Mouse (Mus musculus) forebrain, embryonic 14.5 days (tissue): ENCODE results near the gene Cdc42ep3. TPM values are rescaled to one million over a fixed set of nuclear protein-coding genes. Genes with fewer than 3 reads are reported as not detected.

Source experiments
- ATAC-seq: fragments of 200-750 bp; cut with Nextera tagmentation; 2 replicates; pipeline ENCODE4 v1.8.0; 2017; ENCODE audit warnings: mild to moderate bottlenecking, moderate library complexity
- DNase-seq: peaks from one replicate; pipeline ENCODE4 v3.0.0-alpha.2; 2015; ENCODE audit warnings: low spot score
- H3K27ac ChIP-seq: fragments of 300-500 bp; sonication (generic); 2 replicates; pipeline ENCODE4 v1.5.1; 2014; ENCODE audit warnings: low read depth, mild to moderate bottlenecking, control low read depth, low read length, moderate library complexity
- H3K27me3 ChIP-seq: fragments of 300-500 bp; sonication (generic); replicated peaks from 2 replicates; pipeline ENCODE4 v1.6.1; 2014; ENCODE audit warnings: low read length, control low read depth, mixed read lengths; ENCODE audit not compliant: control insufficient read depth, insufficient read depth
- H3K36me3 ChIP-seq: fragments of 300-500 bp; sonication (generic); 2 replicates; pipeline ENCODE4 v1.6.1; 2014; ENCODE audit warnings: low read length, control low read depth; ENCODE audit not compliant: control insufficient read depth, insufficient read depth
- H3K4me1 ChIP-seq: fragments of 300-500 bp; sonication (generic); 2 replicates; pipeline ENCODE4 v1.6.1; 2014; ENCODE audit warnings: antibody characterized with exemption, low read length, control low read depth; ENCODE audit not compliant: control insufficient read depth, insufficient read depth
- H3K4me2 ChIP-seq: fragments of 300-500 bp; sonication (generic); 2 replicates; pipeline ENCODE4 v1.6.1; 2014; ENCODE audit warnings: mild to moderate bottlenecking, control low read depth, low read length
- H3K4me3 ChIP-seq: fragments of 300-500 bp; sonication (generic); 2 replicates; pipeline ENCODE4 v1.5.1; 2014; ENCODE audit warnings: low read depth, low read length, control low read depth
- H3K9ac ChIP-seq: fragments of 300-500 bp; sonication (generic); 2 replicates; pipeline ENCODE4 v1.6.1; 2014; ENCODE audit warnings: mild to moderate bottlenecking, low read length, control low read depth, moderate library complexity
- H3K9me3 ChIP-seq: fragments of 300-500 bp; sonication (generic); replicated peaks from 2 replicates; pipeline ENCODE4 v1.6.1; 2016; ENCODE audit warnings: low read length, control low read depth, mixed read lengths; ENCODE audit not compliant: control insufficient read depth
- WGBS: fragments of 180-500 bp; shearing (Covaris S2); extraction: QIAGEN DNeasy Blood & Tissue Kit; methylation state at CpG from one replicate; pipeline ENCODE4 v1.1.7; 2014; 5-methylcytosine and 5-hydroxymethylcytosine counted together
- polyA plus RNA-seq: library from polyadenylated mRNA; unstranded; fragments of >200 nt; fragmentation: Nextera tagmentation; extraction: Ambion mirVana; gene quantifications from 2 replicates; pipeline ENCODE4 v1.2.1, GENCODE M21; 2014

Gene Cdc42ep3
- polyA plus RNA-seq, 1 experiment from 2014 or later = 41.3 TPM

DNA sequence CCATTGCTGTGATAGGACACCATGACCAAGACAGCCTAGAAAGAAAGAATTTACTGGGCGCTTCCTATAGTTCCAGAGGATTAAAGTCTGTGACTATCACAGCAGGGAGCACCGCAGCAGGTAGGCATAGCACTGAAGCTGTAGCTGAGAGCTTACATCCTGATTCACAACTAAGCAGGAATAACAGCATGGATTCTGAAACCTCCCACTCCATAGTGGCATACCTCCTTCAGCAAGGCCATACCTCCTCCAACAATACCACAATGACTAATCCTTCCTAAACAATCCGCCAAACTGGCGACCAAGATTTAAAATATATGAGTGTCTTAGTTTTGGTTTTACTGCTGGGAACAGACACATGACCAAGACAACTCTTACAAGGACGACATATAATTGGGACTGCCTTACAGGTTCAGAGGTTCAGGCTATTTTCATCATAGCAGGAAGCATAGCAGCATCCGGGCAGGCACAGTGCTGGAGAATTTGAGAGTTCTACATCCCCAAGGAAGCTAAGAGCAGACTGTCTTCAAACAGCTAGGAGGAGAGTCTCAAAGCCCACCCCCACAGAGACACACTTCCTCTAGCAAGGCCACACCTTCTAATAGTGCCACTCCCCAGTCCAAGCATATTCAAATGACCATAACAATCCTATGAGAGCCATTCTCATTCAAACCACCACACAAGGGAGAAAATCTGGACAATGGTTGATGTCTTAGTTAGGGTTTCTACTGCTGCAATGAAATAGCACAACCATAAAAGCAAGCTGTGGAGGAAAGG is 21.7 kb upstream of the Cdc42ep3 start:
- DNase-seq (no peak), ATAC-seq (no peak)
- H3K4me3 ChIP-seq = no peak overlapping the region
- H3K36me3 ChIP-seq = no peaks in the 10 kb centered on the region
- H3K9me3 ChIP-seq = no peaks in the 10 kb centered on the region
- H3K27me3 ChIP-seq = no peaks in the 10 kb centered on the region
- H3K4me1 ChIP-seq = no peaks in the 10 kb centered on the region
- no peak overlapping the region for H3K9ac ChIP-seq
- 60% methylated on average over 6 of the region's 6 CpGs for WGBS
- no peak overlapping the region for H3K27ac ChIP-seq
- no peak overlapping the region for H3K4me2 ChIP-seq

DNA sequence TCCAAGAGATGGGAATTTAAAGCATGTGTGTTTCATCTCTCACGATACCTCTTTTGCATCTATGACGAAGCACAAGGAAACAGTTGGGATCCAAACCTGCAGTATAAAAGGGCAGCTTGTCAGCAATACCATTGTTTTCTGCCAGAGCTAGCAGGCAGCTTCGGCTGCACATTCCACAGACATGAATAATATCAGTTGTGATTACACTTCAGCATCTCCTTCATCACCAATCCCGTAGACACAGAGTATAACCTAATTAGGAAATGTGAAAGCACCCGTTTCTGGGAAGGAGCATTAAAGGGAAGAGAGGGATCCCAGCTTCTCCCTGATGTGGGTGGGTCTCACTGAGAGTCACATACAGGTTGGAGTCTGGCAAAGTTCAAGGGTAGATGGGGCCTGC is 18.1 kb upstream of the Cdc42ep3 start:
- H3K4me2 ChIP-seq = no peak overlapping the region
- DNase-seq = no peak
- 69% methylated on average over 5 of the region's 5 CpGs for WGBS
- no peaks in the 10 kb centered on the region for H3K36me3 ChIP-seq
- H3K9ac ChIP-seq = no peak overlapping the region
- no peaks in the 10 kb centered on the region for H3K4me1 ChIP-seq
- H3K9me3 ChIP-seq = no peaks in the 10 kb centered on the region
- no peak overlapping the region for H3K27ac ChIP-seq
- H3K27me3 ChIP-seq = no peaks in the 10 kb centered on the region
- ATAC-seq = no peak
- H3K4me3 ChIP-seq = no peak overlapping the region

DNA sequence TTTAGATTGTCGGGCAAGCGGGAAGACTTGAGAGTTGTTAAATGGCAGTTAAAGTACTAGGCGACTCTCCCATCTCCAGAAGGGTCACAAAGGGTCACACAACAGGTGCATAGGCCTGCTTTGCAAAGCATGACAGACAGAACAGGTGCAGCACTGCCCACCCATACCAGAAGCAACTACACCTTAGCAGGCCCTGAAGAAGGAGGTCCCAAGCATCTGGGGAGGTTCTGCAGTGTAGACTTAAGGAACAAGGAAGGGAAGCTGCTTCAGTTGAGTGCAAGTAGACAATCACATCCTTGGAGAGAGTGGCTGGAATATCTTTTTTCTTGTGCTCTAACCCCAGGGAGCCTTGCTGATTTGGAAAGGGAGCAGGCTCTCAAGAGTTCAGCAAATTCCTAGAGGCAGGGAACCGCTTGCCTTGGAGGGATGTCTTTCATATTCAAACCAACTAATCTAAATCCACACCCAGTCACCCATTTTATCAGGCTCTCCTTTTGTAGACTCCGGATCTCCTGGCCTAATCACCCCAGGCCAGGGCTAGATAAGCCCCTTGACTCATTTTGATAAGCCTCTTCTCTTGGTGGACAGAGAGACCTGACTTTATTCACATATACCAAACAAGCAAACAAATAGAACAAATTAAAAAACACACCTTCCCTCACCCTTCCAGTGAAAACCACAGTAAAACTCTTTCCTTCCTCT is 10.0 kb upstream of the Cdc42ep3 start:
- H3K9me3 ChIP-seq = no peaks in the 10 kb centered on the region
- ATAC-seq = no peak
- H3K36me3 ChIP-seq = no peaks in the 10 kb centered on the region
- H3K27me3 ChIP-seq = no peaks in the 10 kb centered on the region
- no peak overlapping the region for H3K4me2 ChIP-seq
- no peak for DNase-seq
- no peak overlapping the region for H3K9ac ChIP-seq
- no peak overlapping the region for H3K4me3 ChIP-seq
- no peak overlapping the region for H3K27ac ChIP-seq
- no peaks in the 10 kb centered on the region for H3K4me1 ChIP-seq
- 41% methylated on average over 5 of the region's 5 CpGs for WGBS

DNA sequence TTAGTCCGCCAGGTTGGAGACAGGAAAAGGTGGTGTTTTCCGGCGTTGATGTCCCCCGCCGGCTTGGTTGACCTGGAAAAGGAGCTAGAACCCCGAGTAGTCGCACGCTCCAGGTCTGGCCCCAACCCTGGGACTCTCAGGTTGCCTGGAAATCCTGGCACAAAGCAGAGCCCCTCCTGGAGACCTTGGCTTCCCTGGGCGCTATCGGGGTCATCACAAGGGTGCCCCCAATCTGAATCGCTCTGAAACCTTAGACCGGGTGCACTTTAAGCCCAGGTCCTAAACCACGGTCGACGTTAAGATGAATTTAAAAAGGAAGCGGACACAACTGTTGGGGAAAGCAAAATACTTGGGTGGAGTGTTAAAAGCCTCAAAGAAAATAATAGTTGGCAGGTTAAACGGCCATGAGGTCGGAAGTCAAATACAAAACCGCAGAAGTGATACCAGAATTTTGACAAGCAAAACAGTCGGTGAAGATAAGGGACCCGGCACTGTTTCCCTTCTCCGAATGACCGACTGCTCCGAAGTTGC is 1.2 kb upstream of the Cdc42ep3 start:
- H3K9ac ChIP-seq = peak overlapping the region; percentile 91
- no peak for DNase-seq
- peak overlapping the region; percentile 68 for H3K4me3 ChIP-seq
- H3K27ac ChIP-seq = peak overlapping the region; percentile 91; the same call in 1 of the 2 replicates
- H3K4me2 ChIP-seq = peak overlapping the region; percentile 91
- WGBS = 14% methylated on average over 23 of the region's 24 CpGs
- H3K36me3 ChIP-seq = no peaks in the 10 kb centered on the region
- peaks cover 3% of the 10 kb centered on the region; the same call in 1 of the 2 replicates for H3K4me1 ChIP-seq
- H3K9me3 ChIP-seq = no peaks in the 10 kb centered on the region
- H3K27me3 ChIP-seq = no peaks in the 10 kb centered on the region
- peak; percentile 24 for ATAC-seq

DNA sequence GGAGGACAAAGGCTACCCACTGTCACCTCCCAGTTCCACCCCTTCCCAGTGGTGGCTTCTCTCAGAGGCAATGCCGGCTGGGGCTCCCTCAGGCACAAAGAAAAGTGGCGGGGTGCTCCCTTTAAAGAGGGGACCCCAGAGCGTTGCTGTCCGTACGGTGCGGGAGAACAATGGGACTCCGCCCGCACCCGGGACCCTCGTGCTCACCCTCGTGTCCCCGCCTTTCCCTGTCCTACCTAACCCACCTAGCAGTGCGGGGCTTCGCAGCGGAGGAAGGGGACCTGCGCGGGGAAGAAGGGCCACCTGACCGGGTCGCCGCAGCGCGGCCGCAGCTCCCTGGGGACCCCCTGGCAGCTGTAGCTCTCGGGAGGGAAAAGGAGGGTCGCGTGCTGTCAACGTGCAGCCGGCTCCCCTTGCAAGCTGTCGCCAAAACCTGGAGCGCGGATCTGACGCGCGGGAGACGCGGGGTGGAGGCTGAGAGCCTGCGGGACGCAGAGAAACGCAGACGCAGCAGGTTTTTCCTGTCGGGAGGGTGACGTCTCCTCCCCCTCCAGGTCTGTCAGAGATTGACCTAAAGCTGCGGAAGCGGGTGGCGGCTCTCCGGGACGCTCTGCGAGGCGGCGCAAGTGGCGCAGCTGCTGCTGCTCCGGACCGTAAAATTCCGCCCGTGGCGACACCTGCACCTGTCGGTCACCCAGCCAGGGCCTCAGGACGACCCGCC is 540 bp upstream of the Cdc42ep3 start:
- H3K9me3 ChIP-seq = no peaks in the 10 kb centered on the region
- H3K9ac ChIP-seq = peak overlapping the region; percentile 91
- peak; percentile 90 for DNase-seq
- WGBS = under 1% methylated on average over 59 of the region's 59 CpGs
- H3K27me3 ChIP-seq = no peaks in the 10 kb centered on the region
- no peaks in the 10 kb centered on the region for H3K36me3 ChIP-seq
- peak overlapping the region; percentile 68 for H3K4me3 ChIP-seq
- H3K4me2 ChIP-seq = peak overlapping the region; percentile 91
- H3K27ac ChIP-seq = peak overlapping the region; percentile 91
- peaks cover 3% of the 10 kb centered on the region; the same call in 1 of the 2 replicates for H3K4me1 ChIP-seq
- peak; percentile 84 for ATAC-seq

DNA sequence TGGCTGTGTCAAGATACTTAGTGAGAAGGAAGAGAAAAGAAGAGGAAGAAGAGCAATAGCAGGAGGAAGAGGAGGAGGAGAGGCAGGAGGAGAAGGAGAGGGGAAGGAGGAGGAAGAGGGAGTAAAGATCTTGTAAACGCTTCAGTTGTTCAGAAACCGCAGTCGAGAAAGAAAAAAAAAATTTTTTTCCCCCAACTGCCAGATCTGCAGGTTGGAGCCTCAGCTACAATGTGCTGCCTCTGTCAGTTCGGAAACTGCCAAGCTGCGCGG is 782 bp downstream of the Cdc42ep3 start:
- peak overlapping the region; percentile 68 for H3K4me3 ChIP-seq
- H3K27me3 ChIP-seq = no peaks in the 10 kb centered on the region
- H3K4me1 ChIP-seq = peaks cover 3% of the 10 kb centered on the region; the same call in 1 of the 2 replicates
- 1% methylated on average over 6 of the region's 6 CpGs for WGBS
- peak overlapping the region; percentile 91 for H3K4me2 ChIP-seq
- DNase-seq = no peak
- H3K9me3 ChIP-seq = no peaks in the 10 kb centered on the region
- peak overlapping the region; percentile 91; the same call in 1 of the 2 replicates for H3K27ac ChIP-seq
- H3K9ac ChIP-seq = peak overlapping the region; percentile 91
- no peaks in the 10 kb centered on the region for H3K36me3 ChIP-seq
- ATAC-seq = no peak

DNA sequence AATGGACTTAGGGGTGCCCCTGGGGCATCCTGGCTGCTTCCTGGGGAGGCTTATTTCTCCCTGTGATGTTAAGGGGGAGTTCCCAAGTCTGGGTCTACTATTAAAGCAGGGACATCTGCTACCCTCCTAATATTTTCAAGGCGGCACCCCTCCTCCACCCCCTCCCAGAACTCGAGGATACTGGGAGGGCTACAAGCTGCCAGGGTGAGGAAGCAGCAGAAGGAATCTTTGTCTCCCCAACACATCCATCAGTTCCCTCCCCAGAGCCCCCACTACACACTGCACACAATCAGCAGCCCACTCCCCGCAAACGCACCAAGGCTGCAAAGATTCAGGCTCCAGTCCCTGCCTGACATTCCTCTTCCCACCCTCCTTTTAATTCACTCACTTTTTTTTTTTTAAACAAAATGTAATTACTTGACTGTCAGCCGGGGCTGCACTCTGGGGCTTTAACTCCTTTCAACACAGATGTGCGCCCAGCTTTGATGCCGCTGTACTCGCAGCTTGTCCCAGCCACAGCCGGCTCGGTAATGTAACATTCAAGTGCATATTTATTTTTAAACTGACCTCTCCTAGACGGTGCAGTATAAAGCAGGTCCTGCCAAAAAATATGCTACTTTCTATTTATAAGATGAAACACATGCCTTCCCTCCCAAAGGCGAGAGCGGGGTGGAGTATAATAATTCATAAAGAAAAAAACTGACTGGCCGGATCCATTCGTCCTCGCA is 1.3 kb downstream of the Cdc42ep3 start:
- Histone ChIP-seq H3K36me3 (no peaks in the 10 kb centered on the region), H3K9me3 (no peaks in the 10 kb centered on the region), H3K4me1 (peaks cover 3% of the 10 kb centered on the region; the same call in 1 of the 2 replicates), H3K9ac (peak overlapping the region; percentile 91), H3K4me3 (peak overlapping the region; percentile 68), H3K4me2 (peak overlapping the region; percentile 91), H3K27me3 (no peaks in the 10 kb centered on the region), H3K27ac (peak overlapping the region; percentile 91; the same call in 1 of the 2 replicates)
- ATAC-seq = peak; percentile 27; the same call in 1 of the 2 replicates
- DNase-seq = peak; percentile 52
- 6% methylated on average over 16 of the region's 16 CpGs for WGBS

DNA sequence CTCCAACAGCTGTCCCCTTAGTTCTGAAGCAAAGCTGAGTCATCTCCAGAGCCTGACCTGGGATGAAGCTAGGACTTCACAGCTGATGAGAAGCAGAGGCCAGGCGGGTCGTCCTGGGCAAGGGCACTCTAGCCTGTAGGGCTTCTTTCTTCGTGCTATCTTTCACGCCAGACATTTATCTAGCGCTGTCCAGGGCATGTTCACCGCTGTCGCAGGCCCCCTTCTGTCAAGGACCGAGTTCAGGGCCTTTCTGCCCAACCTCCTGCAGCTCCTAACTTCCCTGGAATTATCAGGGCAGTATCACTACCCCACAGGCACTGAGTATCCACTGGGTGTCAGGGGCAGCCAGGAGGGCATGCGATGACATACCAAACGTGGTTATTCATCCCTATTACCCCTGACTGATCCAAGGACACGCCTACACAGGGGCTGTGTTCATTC is 4.1 kb downstream of the Cdc42ep3 start:
- no peak overlapping the region for H3K9ac ChIP-seq
- WGBS = 80% methylated on average over 11 of the region's 11 CpGs

More for the DNA sequence above, 4.1 kb downstream of the Cdc42ep3 start:
- no peak for DNase-seq
- Histone ChIP-seq H3K9me3 (no peaks in the 10 kb centered on the region), H3K27ac (no peak overlapping the region), H3K36me3 (no peaks in the 10 kb centered on the region), H3K27me3 (no peaks in the 10 kb centered on the region), H3K4me1 (peaks cover 3% of the 10 kb centered on the region; the same call in 1 of the 2 replicates), H3K4me3 (no peak overlapping the region), H3K4me2 (no peak overlapping the region)
- no peak for ATAC-seq
